Mouse (Mus musculus): ENCODE results near the gene Dok7.

- TF ChIP-seq CTCF (IDR thresholded peaks at IDR 0.05; ENCODE audit: low read depth, low read length) (no peak), POLR2A (IDR thresholded peaks at IDR 0.05; ENCODE audit: extremely low read depth, insufficient read depth, low read length) (no peak)
These were observed 17.4 kb downstream of the Dok7 start for GRCm38 (mm10) chr5:35073992-35074391.
